Mouse (Mus musculus) heart, adult 18-20 months (tissue): ENCODE data around the gene Aldh18a1. TPM values are rescaled to one million over a fixed set of nuclear protein-coding genes. Genes with fewer than 3 reads are reported as not detected.
"Not testable (repeated sequence)": the region's sequence is repeated elsewhere in the genome, so short reads cannot be mapped to it uniquely, and the experiment has no call there.

Experiments used
- DNase-seq, 2 experiments: peaks; one replicate each; pipeline ENCODE4 v3.0.0; 2021 to 2022; ENCODE audit warnings: mixed read lengths in 1 of 2
- long read RNA-seq, 2 experiments: library from polyadenylated mRNA; stranded (forward); transcript quantifications; one replicate each; pipeline ENCODE4 v2.0.0; 2021
- total RNA-seq, 2 experiments: library from RNA; stranded (reverse); gene quantifications; 2 replicates each; pipeline ENCODE4 v1.2.3; 2021

The Aldh18a1 gene
- 1 to 10 TPM; 6.4 to 7.9 TPM for total RNA-seq
- long read RNA-seq, experiment 1, transcript Aldh18a1-201 (19 exons, 3,527 nt) = major isoform, 7 of 10 reads
- long read RNA-seq, experiment 1, partial matches to known transcripts = 0 of 10 reads
- long read RNA-seq, experiment 1, other reads (novel, unspliced or antisense) = 3 of 10 reads
- long read RNA-seq, experiment 2, partial matches to known transcripts = 0 of 1 reads
- long read RNA-seq, experiment 2, other reads (novel, unspliced or antisense) = 0 of 1 reads

DNA sequence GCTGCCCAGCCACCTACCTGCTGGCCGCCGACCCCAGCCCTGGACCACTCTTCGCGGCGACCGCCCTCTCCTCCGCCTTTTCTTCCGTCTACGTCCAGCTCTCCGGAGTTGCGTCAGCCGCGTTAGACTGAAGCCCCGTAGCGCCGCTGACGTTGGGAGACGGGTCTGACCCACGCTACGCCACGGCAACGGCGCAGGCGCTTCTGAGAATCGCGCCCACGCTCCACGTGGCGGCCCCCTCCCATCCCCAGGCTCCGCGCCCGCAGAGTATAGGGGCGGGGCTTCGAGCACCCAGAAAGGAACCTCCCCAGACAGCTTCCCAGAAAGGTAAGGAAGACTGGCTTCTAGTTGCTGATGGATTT is at the start of gene Aldh18a1:
Gene Aldh18a1 (minus strand): TSS at position 171 of the 362 bp plus-strand sequence.
- DNase-seq = peak; percentile 93 to 95

DNA sequence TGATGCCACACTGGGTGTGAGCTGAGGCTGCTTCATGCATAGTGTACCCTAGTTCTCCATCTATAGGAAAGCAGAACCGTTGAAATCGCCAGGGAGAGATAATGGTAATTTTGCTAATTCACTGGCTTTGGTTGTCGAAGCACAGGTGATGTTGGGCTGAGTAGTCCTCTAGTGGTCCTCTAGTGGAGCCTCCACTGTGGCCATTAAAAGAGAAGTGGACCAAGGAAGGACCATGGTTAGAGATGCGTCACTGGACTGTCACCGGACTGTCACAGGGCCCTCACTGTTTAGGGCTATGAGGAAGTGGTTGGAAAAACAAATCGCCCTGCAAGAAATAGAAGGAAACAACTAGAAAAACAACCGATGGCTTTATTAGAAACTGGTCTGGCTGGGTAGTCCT is 49.3 kb upstream of the Aldh18a1 start:
- DNase-seq = peak; percentile 42 to 71

DNA sequence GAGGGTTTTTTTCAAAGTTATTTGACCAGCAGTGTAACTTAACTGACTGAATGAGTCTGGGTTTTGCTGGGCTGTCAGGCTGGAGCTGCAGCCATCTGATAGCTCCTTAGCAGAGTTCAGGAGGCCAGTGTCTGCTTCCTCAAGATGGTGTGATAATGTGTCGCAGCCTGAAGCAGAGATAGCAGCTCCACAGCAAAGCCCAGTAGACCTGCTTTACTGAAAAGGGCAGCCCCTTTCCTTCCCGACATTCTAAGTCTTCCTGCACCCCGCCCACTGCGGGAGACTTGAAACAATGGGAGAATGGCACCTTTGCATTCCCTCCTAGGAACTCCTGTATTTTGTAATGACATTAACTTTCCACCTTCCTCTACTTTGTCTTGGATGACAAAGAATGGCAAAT is 48.8 kb upstream of the Aldh18a1 start:
- DNase-seq = peak; percentile 59 to 80

DNA sequence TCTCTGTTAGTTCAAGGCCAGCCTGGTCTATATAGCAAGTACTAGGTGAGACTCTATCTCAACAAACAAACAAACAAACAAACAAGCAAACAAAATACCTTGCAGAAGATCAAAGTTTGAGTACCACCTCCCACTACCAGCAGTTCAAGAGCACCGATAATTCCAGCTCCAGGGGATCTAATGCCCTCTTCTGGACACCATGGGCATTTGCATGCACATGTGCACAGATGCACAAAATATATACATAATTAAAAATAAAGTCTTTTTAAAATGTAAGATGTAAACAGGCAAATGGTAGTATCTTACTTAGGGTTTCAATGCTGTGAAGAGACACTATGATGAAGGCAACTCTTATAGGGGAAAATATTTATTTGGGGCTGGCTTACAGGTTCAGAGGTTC is 44.9 kb upstream of the Aldh18a1 start:
- DNase-seq = no peak

DNA sequence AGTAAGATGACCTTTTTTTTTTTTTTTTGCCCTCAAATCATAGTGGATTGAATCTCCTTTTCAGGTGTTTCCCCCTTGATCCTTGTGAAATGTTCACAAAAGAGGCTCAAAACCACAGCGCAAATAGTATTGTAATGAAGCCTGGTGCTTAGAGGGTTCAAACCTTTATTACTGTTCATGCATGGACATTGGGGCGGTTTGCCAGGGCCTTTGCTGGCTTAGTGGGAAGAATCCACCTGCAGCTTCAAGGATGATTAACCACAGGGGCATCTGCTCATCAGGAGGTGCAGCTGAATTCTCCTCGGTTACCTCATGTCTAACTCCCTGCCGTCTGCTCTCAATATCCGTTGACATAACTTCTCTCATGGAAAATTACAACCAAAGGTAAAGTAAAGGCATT is 44.4 kb upstream of the Aldh18a1 start:
- no peak for DNase-seq

DNA sequence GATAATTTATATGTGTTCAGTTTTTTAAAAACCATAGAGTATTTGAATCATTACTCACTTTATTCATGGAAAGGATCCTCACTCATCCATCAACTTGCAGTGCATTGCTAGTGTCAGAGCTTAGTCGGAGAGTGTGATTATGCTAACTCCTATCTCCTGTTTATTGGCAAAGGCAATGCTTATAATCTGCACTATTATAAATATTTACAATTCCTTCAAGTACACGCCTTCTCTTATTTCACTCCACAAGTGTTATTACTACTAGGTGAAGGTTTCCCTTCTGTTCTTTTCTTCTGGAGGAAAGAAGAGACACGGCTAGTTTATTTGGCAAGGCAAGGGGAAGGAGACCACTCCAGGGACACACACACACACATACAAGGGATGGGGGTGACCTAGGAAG is 43.9 kb upstream of the Aldh18a1 start:
- no peak for DNase-seq

DNA sequence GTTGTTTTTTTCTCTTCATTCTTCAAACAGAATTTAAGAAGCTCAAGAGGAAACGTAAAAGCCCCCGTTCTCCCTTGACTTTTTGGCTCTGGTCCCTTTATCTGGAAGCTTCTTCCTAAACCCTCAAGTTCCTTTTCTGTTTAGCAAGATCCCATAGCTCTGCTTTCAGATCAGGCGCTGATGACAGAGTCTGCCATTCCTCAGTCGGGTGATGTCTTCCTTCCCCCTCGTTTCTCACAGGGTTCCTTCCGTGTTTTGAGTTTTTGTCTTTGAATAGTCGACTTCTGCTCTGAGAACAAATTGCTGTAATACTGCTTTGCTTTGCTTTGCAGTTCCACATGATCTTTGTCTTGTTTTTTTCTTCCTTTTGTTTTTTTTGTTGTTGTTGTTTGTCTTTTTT is 42.3 kb upstream of the Aldh18a1 start:
- peak; percentile 29 to 68 for DNase-seq

DNA sequence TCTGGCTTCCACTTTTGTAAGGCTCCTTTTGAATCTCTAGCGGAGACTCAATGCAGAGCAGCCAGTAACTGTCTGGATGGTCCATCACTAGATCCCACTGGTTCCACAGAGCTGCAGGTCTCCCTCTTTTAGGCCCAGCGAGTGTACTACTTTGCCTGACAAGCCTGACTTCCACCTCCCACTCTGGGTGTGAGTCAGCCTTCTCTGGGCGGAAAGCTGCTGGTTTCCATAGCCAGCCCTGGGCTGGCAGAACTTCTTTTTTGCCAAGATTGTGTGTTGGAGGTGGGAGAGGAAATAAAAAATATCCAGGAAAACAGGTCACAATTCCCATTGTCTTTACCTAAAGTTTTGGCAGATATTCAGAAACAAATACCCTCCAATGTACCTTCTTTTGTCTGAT is 41.8 kb upstream of the Aldh18a1 start:
- peak; percentile 30 to 69 for DNase-seq

DNA sequence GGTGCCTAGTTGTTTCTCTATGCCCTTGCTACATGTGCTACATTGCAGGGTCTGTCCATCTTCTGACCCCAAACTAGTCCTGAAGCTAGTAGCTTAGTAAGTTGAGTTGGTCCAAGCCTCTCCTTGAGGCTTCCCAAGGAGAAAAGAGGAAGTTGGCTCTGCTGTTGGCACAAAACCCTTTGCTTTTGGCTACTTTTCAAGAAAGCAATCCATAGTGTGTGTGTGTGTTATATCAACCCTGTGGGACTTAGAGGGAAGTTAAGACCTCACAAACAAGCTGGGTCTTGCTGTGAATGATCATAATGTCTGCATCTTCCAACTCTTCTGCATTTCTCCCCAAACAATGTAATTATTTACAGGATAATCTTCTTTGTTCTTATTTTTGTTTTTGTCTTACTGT is 40.7 kb upstream of the Aldh18a1 start:
- DNase-seq = peak in 1 of 2 experiments; percentile 7

DNA sequence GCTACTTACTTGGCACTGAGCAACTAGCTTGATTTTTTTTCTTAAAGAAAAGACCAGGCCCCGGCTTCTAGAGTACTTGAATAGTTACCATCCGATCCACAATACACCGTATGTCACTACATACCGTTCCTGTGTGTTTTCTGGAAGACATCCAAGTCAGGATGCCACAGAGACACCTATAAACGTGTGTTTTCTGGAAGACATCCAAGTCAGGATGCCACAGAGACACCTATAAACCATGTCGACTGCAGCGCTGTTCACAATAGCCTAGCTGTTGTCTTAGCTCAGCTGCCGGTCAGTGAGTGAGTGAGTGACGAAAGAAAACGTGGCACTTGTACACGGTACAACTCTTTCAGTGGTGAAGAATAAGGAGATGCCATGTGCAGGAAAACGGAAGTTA is 37.7 kb upstream of the Aldh18a1 start:
- no peak for DNase-seq

DNA sequence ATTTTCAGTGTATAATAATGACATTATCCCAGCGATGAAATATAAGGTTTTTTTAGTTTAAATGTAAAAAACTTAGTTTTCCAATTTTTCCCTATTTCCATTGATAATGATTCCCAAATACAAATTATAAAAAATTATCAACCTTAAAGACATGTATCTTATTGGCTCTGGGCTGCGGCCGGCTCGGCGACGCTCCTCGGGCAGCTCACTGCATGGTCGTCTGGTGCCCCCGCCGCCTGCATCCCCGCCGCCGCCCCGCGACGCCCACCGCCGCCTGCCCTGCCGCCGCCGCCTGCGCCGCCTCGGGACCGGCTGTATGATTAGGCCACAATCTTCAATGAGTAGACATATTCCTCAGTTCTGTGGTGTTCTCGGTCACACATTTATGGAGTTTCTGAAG is 33.4 kb upstream of the Aldh18a1 start:
- not testable (repeated sequence) for DNase-seq

DNA sequence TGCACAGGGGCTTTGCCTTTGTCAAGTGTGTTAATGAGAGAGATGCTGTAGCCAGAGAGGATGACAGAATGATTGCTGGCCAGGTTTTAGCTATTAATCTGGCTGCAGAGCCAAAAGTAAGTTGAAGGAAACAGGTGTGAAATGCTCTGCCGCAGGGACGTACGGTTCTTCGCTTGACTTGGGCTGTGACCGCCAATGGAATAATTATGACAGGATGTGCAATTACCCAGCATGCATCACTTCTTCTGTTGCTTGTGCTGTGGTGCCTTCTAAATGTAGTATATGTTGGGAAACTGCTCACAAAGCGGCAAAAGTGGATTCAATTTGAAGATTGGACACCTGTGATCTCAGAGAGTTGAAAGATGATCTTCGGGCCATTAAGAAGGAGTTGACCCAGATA is 27.8 kb upstream of the Aldh18a1 start:
- no peak for DNase-seq

DNA sequence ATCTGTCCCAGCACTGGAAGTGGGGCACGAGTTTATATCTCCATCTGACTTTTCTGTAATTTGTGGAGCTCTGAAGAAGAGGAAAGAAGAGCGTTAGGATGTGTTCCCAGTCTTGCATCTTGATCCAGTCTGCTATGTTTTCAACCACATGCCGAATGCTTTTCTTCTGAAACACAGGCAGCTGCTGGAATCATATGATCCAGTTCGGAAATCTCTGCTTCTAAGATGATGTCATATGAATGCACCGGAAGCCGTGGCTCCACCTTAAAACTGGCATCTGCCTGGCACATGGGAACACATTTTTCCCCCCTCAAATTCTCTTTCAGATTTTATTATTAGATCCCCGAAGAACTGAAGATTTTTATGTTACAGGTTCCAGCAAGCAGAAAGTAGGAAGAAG is 26.5 kb upstream of the Aldh18a1 start:
- no peak for DNase-seq

DNA sequence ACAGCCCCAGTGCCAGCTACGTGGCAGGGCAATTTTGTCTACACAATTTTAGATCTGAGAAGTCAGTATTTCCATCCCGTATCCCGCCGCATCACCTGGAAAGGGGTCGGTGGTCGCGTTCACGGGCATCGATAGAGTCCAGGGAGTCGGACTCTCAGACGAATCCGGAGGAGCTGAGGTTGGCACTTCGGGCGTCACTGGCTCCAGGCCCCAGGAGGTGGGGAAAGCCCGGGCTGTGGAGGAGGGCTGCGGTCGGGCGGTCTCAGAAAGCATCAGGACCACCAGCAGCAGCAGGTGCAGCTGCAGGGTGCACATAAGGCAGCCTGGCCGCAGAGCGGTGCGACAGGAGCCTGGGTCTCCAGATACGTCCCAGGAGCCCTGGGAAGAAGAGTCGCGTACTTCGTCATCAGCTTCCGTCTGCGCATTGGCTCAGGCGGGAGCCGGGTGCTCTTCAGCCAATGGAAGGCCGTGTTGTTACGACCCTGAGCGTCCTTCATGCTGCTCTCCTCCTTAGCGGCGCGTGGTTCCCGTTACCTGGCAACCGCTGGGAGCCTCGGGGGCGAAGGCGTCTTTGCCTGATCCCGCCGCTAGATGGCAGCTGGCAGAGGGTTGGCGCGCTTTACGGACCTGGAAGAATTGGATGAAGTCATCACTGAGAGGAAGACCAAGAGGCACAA is 23.7 kb upstream of the Aldh18a1 start, which contains the start of the genes Tctn3 and Entpd1:
Gene Tctn3 (minus strand): TSS at position 404 of the 677 bp plus-strand sequence.
Gene Entpd1 (plus strand): TSS at position 537 of the 677 bp plus-strand sequence.
- DNase-seq = peak; percentile 97 to 98

DNA sequence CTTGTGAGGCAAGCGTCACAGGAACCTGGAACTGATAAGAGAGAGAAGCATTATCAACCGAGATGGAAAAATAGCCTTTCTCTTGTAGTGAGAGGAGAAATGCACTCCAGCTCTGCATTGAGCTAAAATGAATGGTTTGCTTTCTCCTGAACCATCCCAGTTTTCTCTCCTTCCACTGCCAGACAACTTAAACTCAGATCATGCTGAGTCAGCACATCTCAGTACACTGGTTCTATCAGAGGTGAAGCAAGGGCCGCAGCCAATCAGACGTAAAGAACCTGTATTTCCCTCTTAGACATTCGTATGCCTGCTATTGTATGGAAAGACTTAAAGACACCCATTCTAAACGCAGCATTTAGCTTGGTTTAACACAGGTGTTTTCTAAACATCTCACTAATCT is 19.4 kb upstream of the Aldh18a1 start:
- DNase-seq = no peak

DNA sequence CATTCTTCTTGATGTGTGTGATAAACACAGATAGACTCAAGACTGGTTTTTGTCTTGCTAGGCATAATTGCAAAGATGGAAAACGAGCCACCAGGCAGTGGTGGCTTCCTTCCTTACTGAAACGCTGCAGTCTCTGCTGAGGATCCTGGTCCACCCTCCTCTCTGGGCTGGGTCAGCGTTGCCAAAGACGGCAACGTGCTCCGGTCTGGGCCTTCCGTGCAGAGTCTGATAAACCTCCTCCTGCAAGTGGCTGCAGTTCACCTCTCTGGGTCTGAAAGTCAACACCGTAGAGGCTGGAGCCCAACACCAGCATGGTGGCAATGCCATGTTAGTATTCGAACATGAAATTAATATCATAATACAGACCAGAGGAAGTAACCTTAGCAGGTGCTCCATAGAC is 16.9 kb upstream of the Aldh18a1 start:
- no peak for DNase-seq

DNA sequence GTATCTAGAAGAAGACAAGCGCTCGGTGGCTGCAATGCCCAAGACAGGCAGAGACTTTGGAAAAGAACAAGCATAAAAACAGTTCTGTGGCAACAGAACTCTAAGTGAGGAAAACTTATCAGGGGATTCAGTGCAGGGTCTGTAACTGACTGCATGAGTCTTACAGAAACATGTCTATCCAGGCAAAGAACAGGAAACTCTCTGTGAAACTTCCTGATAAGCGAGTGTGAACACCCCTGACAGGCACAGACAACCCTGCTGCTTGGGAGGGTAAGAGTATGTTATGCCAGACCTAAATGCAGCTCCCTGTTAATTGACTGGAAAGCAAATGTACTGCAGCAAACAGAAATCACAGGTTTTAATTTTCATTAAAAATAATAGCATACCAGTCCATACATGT is 13.6 kb upstream of the Aldh18a1 start:
- no peak for DNase-seq

DNA sequence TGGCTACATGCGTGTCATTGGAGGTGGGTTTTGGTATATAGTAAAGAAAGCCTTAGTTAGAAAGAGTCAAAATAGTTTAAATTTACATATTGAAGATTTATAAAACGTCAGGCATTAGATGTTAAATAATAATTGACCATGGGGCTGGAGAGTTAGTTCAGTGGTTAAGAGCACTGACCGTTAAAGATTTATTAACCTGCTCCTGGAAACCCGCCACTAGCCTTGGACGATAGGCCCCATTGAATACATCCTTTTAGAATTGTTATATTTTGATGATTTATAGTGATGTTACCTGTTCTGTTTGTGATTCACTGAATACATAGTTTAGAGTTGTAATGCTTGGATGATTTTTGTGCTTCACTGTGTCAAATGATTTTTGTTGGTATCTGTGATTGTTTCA is 12.6 kb upstream of the Aldh18a1 start:
- not testable (repeated sequence) for DNase-seq

DNA sequence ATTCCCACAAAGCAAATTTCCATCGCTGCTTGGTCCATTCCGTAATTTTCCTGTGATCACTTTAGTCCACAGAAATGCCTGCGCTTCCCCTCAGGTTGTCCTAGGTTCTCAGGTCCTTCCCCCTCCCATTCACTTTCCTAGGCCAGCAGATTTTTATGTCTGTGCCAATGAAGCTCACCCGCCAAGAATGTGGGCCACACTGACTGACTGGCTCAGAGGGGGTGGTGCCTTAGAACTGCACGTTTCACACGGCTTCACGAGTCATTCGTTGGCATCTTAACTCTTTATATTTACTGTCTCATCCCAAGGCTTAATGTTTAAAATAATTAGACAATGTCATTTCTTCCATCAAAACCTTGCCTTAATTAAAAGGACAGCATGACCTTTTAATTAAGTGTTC is 7.6 kb upstream of the Aldh18a1 start:
- peak; percentile 45 to 61 for DNase-seq

DNA sequence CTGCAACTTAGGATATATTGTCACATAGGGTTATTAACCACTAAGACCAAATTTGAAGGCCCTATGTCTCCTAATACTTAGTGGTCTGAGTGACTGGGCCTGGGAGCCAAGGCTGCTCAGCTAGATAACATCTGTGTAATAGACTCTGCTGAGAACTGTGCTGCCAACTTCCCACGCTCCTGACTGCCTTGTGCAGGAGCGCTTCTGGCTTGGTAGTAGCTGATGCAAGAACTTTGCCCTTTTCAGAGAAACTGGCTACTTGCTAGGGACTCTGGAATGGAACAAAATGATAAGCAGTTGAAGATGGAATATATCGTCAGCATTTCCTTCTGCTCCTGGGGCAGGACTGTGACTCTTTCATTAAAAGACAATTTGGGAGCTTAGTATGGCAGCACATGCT is 7.0 kb upstream of the Aldh18a1 start:
- DNase-seq = no peak

DNA sequence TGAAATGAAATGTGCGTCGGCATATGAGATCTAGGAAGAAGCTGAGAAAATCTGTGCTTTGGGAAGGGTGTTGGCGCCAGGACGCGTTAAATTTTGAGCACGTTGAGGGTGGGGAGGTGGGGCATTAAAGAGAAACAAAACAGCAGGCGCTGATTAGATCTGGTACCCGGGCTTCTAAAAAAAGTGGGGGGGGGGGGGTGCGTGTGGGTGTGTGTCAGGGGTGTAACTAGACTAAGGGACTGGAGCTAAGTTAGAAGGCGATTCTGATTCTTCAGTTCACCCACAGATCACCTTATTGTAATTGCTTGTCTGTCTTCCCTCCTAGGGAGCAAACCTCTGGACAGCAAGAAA is 1.2 kb upstream of the Aldh18a1 start:
- no peak for DNase-seq

DNA sequence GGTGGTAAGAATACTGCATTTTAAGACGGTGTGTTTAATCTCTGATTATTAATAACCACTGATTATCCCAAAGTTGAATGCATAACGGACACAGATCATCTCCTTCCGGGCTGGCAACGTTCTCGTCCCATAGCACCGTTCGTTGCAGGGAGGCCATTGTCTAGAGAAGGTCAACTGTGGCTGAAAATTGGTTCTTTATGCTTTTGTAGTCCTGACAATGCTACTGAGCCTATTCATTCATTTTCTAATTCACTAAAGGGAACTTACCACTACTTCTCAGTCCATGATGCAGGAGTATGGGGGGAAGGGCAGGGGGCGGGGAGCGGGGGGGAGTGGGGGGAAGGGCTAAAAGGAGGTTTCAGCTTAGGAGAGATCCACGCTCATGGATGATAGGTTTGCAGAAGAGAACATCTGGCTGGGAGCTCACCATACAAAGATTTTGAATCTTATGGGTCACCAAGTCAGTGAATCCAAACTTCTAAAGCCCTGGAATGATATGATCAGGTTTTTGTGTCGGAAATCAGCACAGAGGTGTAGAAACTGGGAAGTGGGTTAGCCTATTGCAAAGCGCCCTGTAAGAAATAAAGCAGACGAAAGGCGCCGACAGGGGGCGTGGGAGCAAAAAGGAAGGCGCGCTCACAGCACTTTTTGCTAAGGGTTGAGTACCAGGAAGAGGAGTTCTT is 725 bp upstream of the Aldh18a1 start:
- DNase-seq = peak; percentile 90 to 95

DNA sequence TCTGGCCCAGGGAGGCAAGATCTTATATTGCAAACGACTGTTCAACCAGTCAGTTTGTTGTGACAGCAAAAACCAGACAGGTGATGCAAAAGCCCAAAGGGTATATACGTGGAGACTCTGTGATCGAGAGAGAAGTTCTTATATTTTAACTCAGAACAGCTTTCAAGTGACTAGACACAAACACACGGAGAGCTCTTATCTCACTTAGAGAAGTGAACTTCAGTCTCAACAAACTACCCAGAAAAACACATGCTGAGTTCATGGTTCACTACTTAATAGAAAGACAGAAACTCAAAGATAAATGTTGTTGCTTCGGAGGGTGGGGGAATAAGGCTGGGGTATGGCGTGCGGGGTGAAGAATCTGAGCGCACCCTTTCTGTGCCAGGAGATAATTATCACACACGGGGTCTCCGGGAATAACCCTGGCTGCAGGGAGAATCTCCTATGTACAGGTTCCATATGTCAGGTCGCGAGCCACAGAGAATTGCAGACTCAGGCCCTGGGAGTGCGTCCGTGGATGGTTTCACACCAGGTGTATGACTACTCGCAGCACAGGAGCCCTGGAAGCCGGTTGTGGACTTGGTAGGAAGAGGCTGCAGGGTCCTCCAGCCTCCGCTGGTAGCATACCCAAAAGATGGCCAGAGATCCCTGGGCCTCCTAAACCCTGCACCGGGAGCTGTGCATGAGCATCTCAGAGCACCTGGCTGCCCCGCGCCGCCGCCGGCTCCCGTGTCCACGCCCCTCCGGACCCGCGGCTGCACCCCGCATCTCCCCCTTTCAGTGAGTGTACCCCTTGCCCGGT is 571 bp downstream of the Aldh18a1 start:
- DNase-seq = no peak
